Mouse (Mus musculus) heart, adult 11 months (tissue): ENCODE measurements around the gene Arl5c.
A peak's percentile ranks its signal among the peaks of the same experiment; 100 is the strongest.

ENCODE experiments used
- DNase-seq: peaks from one replicate; pipeline ENCODE4 v3.0.0; 2022

Gene Arl5c

GRCm38 (mm10) chr11:98018858-98019641 is 23.1 kb upstream of the Arl5c start:
- DNase-seq, result peak; percentile 92

- no peak for DNase-seq
Measured at GRCm38 (mm10) chr11:98018222-98018621, 22.2 kb upstream of the Arl5c start.

GRCm38 (mm10) chr11:98016824-98017223 is 20.8 kb upstream of the Arl5c start:
- DNase-seq, result no peak

GRCm38 (mm10) chr11:98016177-98016576 is 20.2 kb upstream of the Arl5c start:
- DNase-seq, result no peak

GRCm38 (mm10) chr11:98012831-98013230 is 16.9 kb upstream of the Arl5c start:
- DNase-seq, result no peak

- DNase-seq, result no peak
Measured at GRCm38 (mm10) chr11:98011716-98012115, 15.7 kb upstream of the Arl5c start.

- DNase-seq, result no peak
Measured at GRCm38 (mm10) chr11:98008087-98008486, 12.1 kb upstream of the Arl5c start.

- DNase-seq, result peak; percentile 97
Measured at GRCm38 (mm10) chr11:98005686-98006085, 9.7 kb upstream of the Arl5c start.

GRCm38 (mm10) chr11:98005076-98005475 is 9.1 kb upstream of the Arl5c start:
- DNase-seq, result no peak

GRCm38 (mm10) chr11:98004161-98004560 is 8.2 kb upstream of the Arl5c start:
- no peak for DNase-seq

GRCm38 (mm10) chr11:98003171-98003671 is 7.2 kb upstream of the Arl5c start:
- DNase-seq, result peak; percentile 92

GRCm38 (mm10) chr11:98002627-98003026 is 6.6 kb upstream of the Arl5c start:
- DNase-seq, result peak; percentile 95

- peak; percentile 89 for DNase-seq
Measured at GRCm38 (mm10) chr11:98001986-98002385, 6.0 kb upstream of the Arl5c start.

- DNase-seq, result no peak
Measured at GRCm38 (mm10) chr11:98001351-98001824, 5.4 kb upstream of the Arl5c start.

GRCm38 (mm10) chr11:98000378-98001140 is 4.6 kb upstream of the Arl5c start:
- DNase-seq, result peak; percentile 93

- DNase-seq, result no peak
Measured at GRCm38 (mm10) chr11:97999748-98000147, 3.8 kb upstream of the Arl5c start.

GRCm38 (mm10) chr11:97998898-97999608 is 3.1 kb upstream of the Arl5c start:
- no peak for DNase-seq

- no peak for DNase-seq
Measured at GRCm38 (mm10) chr11:97998074-97998793, 2.3 kb upstream of the Arl5c start.

GRCm38 (mm10) chr11:97997387-97997960 is 1.5 kb upstream of the Arl5c start:
- DNase-seq, result no peak

- DNase-seq, result no peak
Measured at GRCm38 (mm10) chr11:97996691-97997090, 710 bp upstream of the Arl5c start.

GRCm38 (mm10) chr11:97994539-97995100 is 1.4 kb downstream of the Arl5c start:
- peak; percentile 98 for DNase-seq
